Mouse (Mus musculus) kidney, embryonic 14.5 days (tissue): ENCODE results near the gene Lrrc71. TPM values are rescaled to one million over a fixed set of nuclear protein-coding genes. Genes with fewer than 3 reads are reported as not detected.

Source experiments
- ATAC-seq: fragments of 200-750 bp; cut with Nextera tagmentation; 2 replicates; pipeline ENCODE4 v1.8.0; 2017; ENCODE audit warnings: moderate number of reproducible peaks, mild to moderate bottlenecking, moderate TSS enrichment, moderate library complexity; ENCODE audit not compliant: low FRiP score, low TSS enrichment
- H3K27ac ChIP-seq: fragments of 300-500 bp; sonication (generic); 2 replicates; pipeline ENCODE4 v1.5.1; 2014; ENCODE audit warnings: low read depth, mild to moderate bottlenecking, low read length, moderate library complexity, mixed read lengths
- H3K27me3 ChIP-seq: fragments of 300-500 bp; sonication (generic); 2 replicates; pipeline ENCODE4 v1.6.1; 2014; ENCODE audit warnings: mild to moderate bottlenecking, low read length; ENCODE audit not compliant: control insufficient read depth, insufficient read depth
- H3K36me3 ChIP-seq: fragments of 300-500 bp; sonication (generic); 2 replicates; pipeline ENCODE4 v1.6.1; 2014; ENCODE audit warnings: low read length, mixed read lengths; ENCODE audit not compliant: control insufficient read depth, insufficient read depth
- H3K4me1 ChIP-seq: fragments of 300-500 bp; sonication (generic); 2 replicates; pipeline ENCODE4 v1.6.1; 2014; ENCODE audit warnings: low read length, mixed read lengths; ENCODE audit not compliant: control insufficient read depth, insufficient read depth
- H3K4me2 ChIP-seq: fragments of 300-500 bp; sonication (generic); replicated peaks from 2 replicates; pipeline ENCODE4 v1.6.1; 2014; ENCODE audit warnings: low read depth, mild to moderate bottlenecking, low read length
- H3K4me3 ChIP-seq: fragments of 300-500 bp; sonication (generic); 2 replicates; pipeline ENCODE4 v1.5.1; 2014; ENCODE audit warnings: mild to moderate bottlenecking, low read length
- H3K9ac ChIP-seq: fragments of 300-500 bp; sonication (generic); 2 replicates; pipeline ENCODE4 v1.6.1; 2014; ENCODE audit warnings: low read depth, mild to moderate bottlenecking, low read length, moderate library complexity
- H3K9me3 ChIP-seq: fragments of 300-500 bp; sonication (generic); 2 replicates; pipeline ENCODE4 v1.6.1; 2016; ENCODE audit warnings: low read length; ENCODE audit not compliant: control insufficient read depth
- WGBS: fragments of 180-500 bp; shearing (Covaris S2); extraction: QIAGEN DNeasy Blood & Tissue Kit; methylation state at CpG from one replicate; pipeline ENCODE4 v1.1.7; 2014; 5-methylcytosine and 5-hydroxymethylcytosine counted together
- polyA plus RNA-seq: library from polyadenylated mRNA; unstranded; fragments of >200 nt; fragmentation: Nextera tagmentation; extraction: Ambion mirVana; gene quantifications from 2 replicates; pipeline ENCODE4 v1.2.1, GENCODE M21; 2014

Lrrc71 gene
- polyA plus RNA-seq, 1 experiment from 2014 or later = 0.87 TPM

- H3K4me1 ChIP-seq = no peaks in the 10 kb centered on the region
- 75% methylated on average over 2 of the region's 2 CpGs for WGBS
- no peaks in the 10 kb centered on the region for H3K9me3 ChIP-seq
- H3K27ac ChIP-seq = no peak overlapping the region
- H3K9ac ChIP-seq = no peak overlapping the region
- H3K4me2 ChIP-seq = no peak overlapping the region
- H3K27me3 ChIP-seq = no peaks in the 10 kb centered on the region
- ATAC-seq = no peak
- H3K36me3 ChIP-seq = peaks cover 60% of the 10 kb centered on the region
- H3K4me3 ChIP-seq = no peak overlapping the region
Measured at GRCm38 (mm10) chr3:87718525-87718924, 29.9 kb downstream of the Lrrc71 start.

Other genes starting within 250 kb of the Lrrc71 start
- 8.2 and 9.7 TPM in 2 replicates for gene Etv3, start 223.2 kb downstream of the Lrrc71 start, polyA plus RNA-seq
- gene Arhgef11, start 131.1 kb downstream of the Lrrc71 start, polyA plus RNA-seq = 11.0 and 21.9 TPM in 2 replicates
- 5.3 and 5.4 TPM in 2 replicates for gene Ntrk1, start 46.5 kb upstream of the Lrrc71 start, polyA plus RNA-seq
- gene Insrr, start 48.3 kb upstream of the Lrrc71 start, polyA plus RNA-seq = 0.95 and 0.97 TPM in 2 replicates
- 25.3 and 41.0 TPM in 2 replicates for gene Pear1, start 75.7 kb upstream of the Lrrc71 start, polyA plus RNA-seq
- gene Sh2d2a, start 98.1 kb upstream of the Lrrc71 start, polyA plus RNA-seq = 0.22 TPM in 1 of 2 replicates, not detected in the other
- 15.6 and 16.6 TPM in 2 replicates for gene Prcc, start 137.0 kb upstream of the Lrrc71 start, polyA plus RNA-seq
- 231 and 254 TPM in 2 replicates for gene Hdgf, start 157.7 kb upstream of the Lrrc71 start, polyA plus RNA-seq
- gene Mrpl24, start 170.9 kb upstream of the Lrrc71 start, polyA plus RNA-seq = 76.7 and 81.0 TPM in 2 replicates
- gene Isg20l2, start 181.7 kb upstream of the Lrrc71 start, polyA plus RNA-seq = 34.6 and 45.5 TPM in 2 replicates
- 19.3 and 21.6 TPM in 2 replicates for gene Rrnad1, start 182.1 kb upstream of the Lrrc71 start, polyA plus RNA-seq
- 113 and 169 TPM in 2 replicates for gene Crabp2, start 200.0 kb upstream of the Lrrc71 start, polyA plus RNA-seq
- 14.8 and 26.1 TPM in 2 replicates for gene Nes, start 222.5 kb upstream of the Lrrc71 start, polyA plus RNA-seq